Mouse (Mus musculus) spleen, adult 2 months (tissue): ENCODE measurements around the gene Asdurf.

Experiments
- CTCF ChIP-seq: fragments of 200-500 bp; IDR thresholded peaks from 2 replicates; pipeline ENCODE4 v1.5.1; 2011; ENCODE audit warnings: mild to moderate bottlenecking, inconsistent platforms; ENCODE audit not compliant: insufficient read depth, insufficient read length, insufficient replicate concordance; ENCODE audit errors: extremely low read depth
- POLR2A ChIP-seq: fragments of 200-500 bp; IDR thresholded peaks from 2 replicates; pipeline ENCODE4 v1.6.1; 2011; ENCODE audit warnings: low read depth, low read length, inconsistent platforms

DNA sequence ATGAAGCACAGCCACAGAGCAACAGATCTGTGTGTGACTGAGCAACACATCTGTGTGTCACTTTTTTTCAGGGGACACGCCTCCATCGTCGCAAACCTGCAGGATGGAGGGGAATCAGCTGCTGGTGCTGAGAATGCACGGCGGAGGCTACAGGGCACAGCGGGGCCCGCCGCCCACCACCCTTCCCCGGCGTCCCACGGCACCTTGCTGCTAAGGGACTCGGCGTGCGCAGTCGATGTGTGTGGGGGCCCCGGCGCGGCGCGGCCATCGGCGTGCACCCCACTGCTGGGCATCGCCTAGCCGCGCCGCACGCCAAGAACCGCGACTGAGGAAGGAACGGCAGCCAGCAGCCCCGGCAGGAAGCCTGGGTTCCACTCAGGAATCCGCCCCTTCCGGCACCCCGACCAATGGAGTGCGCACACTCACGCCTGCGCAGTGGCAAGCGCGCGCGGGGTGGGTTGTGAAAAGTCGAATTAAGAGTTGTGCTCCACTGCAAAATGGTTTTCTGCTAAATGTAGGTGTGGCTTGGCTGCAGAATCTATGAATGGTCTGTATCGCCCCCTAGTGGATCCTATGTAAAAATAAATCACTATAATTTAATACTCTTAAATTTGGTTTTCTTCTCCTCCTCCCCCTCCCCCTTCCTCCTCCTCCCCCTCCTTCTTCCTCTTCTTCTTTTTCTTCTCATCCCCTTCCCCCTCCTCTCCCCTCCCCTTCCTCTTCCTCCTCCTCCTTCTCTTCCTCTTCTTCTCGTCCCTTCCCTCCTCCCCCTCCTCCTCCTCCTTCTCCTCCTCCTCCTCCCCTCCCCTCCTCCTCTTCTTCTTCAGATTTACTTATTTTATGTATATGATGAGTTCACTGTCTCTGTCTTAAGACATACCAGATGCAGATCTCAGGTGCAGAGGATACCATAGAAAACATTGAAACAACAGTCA is at the start of gene Asdurf, which contains the start of the genes Gm28551 and Asnsd1:
- peak; percentile 8; the same call in 1 of the 2 replicates for TF ChIP-seq CTCF
- peak; percentile 85 for TF ChIP-seq POLR2A
